Mouse (Mus musculus): ENCODE results near the gene Il22ra1. TPM values are rescaled to one million over a fixed set of nuclear protein-coding genes. Genes with fewer than 3 reads are reported as not detected.

Il22ra1 gene
- polyA plus RNA-seq, 1 experiment: 3.0 TPM

GRCm38 (mm10) chr4:135776850-135777249 lies 48.9 kb downstream of the Il22ra1 start:
- TF ChIP-seq CTCF (IDR thresholded peaks at IDR 0.05; ENCODE audit: insufficient read depth, low read length): no peak
- no peak for TF ChIP-seq POLR2A (IDR thresholded peaks at IDR 0.05; ENCODE audit: borderline replicate concordance, extremely low read depth, low read depth, low read length)
- 88% methylated on average over 4 of the region's 4 CpGs for WGBS
- no peak for DNase-seq
- Histone ChIP-seq H3K4me1 (ENCODE audit: control insufficient read depth, insufficient read depth, low read length) (no peaks in the 10 kb centered on the region), H3K4me3 (replicated peaks; ENCODE audit: extremely low read depth, low read depth, low read length) (no peak overlapping the region)

GRCm38 (mm10) chr4:135779661-135780060 lies 51.7 kb downstream of the Il22ra1 start:
- Histone ChIP-seq H3K4me3 (replicated peaks; ENCODE audit: extremely low read depth, low read depth, low read length) (no peak overlapping the region), H3K4me1 (ENCODE audit: control insufficient read depth, insufficient read depth, low read length) (no peaks in the 10 kb centered on the region)
- 70% methylated on average over 9 of the region's 9 CpGs for WGBS
- no peak for DNase-seq
- TF ChIP-seq POLR2A (IDR thresholded peaks at IDR 0.05; ENCODE audit: borderline replicate concordance, extremely low read depth, low read depth, low read length) (no peak), CTCF (IDR thresholded peaks at IDR 0.05; ENCODE audit: insufficient read depth, low read length) (no peak)

GRCm38 (mm10) chr4:135780255-135780654 lies 52.3 kb downstream of the Il22ra1 start:
- no peak for DNase-seq
- Histone ChIP-seq H3K4me1 (ENCODE audit: control insufficient read depth, insufficient read depth, low read length) (no peaks in the 10 kb centered on the region), H3K4me3 (replicated peaks; ENCODE audit: extremely low read depth, low read depth, low read length) (no peak overlapping the region)
- TF ChIP-seq POLR2A (IDR thresholded peaks at IDR 0.05; ENCODE audit: borderline replicate concordance, extremely low read depth, low read depth, low read length) (no peak), CTCF (IDR thresholded peaks at IDR 0.05; ENCODE audit: insufficient read depth, low read length) (no peak)
- 47% methylated on average over 3 of the region's 3 CpGs for WGBS

- DNase-seq: no peak
- WGBS: 80% methylated on average over 5 of the region's 5 CpGs
- Histone ChIP-seq H3K4me3 (replicated peaks; ENCODE audit: extremely low read depth, low read depth, low read length) (no peak overlapping the region), H3K4me1 (ENCODE audit: control insufficient read depth, insufficient read depth, low read length) (no peaks in the 10 kb centered on the region)
- no peak for TF ChIP-seq CTCF (IDR thresholded peaks at IDR 0.05; ENCODE audit: insufficient read depth, low read length)
- TF ChIP-seq POLR2A (IDR thresholded peaks at IDR 0.05; ENCODE audit: borderline replicate concordance, extremely low read depth, low read depth, low read length): no peak
These were observed 53.3 kb downstream of the Il22ra1 start for GRCm38 (mm10) chr4:135781304-135781703.

GRCm38 (mm10) chr4:135786581-135786980 lies 58.6 kb downstream of the Il22ra1 start:
- H3K4me3 ChIP-seq (replicated peaks; ENCODE audit: extremely low read depth, low read depth, low read length): no peak overlapping the region
- H3K4me1 ChIP-seq (ENCODE audit: control insufficient read depth, insufficient read depth, low read length): no peaks in the 10 kb centered on the region
- 69% methylated on average over 5 of the region's 5 CpGs for WGBS
- TF ChIP-seq CTCF (IDR thresholded peaks at IDR 0.05; ENCODE audit: insufficient read depth, low read length) (no peak), POLR2A (IDR thresholded peaks at IDR 0.05; ENCODE audit: borderline replicate concordance, extremely low read depth, low read depth, low read length) (no peak)
- DNase-seq: no peak

- TF ChIP-seq POLR2A (IDR thresholded peaks at IDR 0.05; ENCODE audit: borderline replicate concordance, extremely low read depth, low read depth, low read length) (no peak), CTCF (IDR thresholded peaks at IDR 0.05; ENCODE audit: insufficient read depth, low read length) (no peak)
- no peak overlapping the region for H3K4me3 ChIP-seq (replicated peaks; ENCODE audit: extremely low read depth, low read depth, low read length)
- WGBS: 83% methylated on average over 6 of the region's 6 CpGs
- no peak for DNase-seq
- no peaks in the 10 kb centered on the region for H3K4me1 ChIP-seq (ENCODE audit: control insufficient read depth, insufficient read depth, low read length)
These were observed 59.3 kb downstream of the Il22ra1 start for GRCm38 (mm10) chr4:135787271-135787670.

- H3K4me1 ChIP-seq (ENCODE audit: control insufficient read depth, insufficient read depth, low read length): no peaks in the 10 kb centered on the region
- DNase-seq: no peak
- WGBS: 66% methylated on average over 2 of the region's 2 CpGs
- no peak for TF ChIP-seq CTCF (IDR thresholded peaks at IDR 0.05; ENCODE audit: insufficient read depth, low read length)
- TF ChIP-seq POLR2A (IDR thresholded peaks at IDR 0.05; ENCODE audit: borderline replicate concordance, extremely low read depth, low read depth, low read length): no peak
- no peak overlapping the region for H3K4me3 ChIP-seq (replicated peaks; ENCODE audit: extremely low read depth, low read depth, low read length)
These were observed 61.2 kb downstream of the Il22ra1 start for GRCm38 (mm10) chr4:135789135-135789534.

GRCm38 (mm10) chr4:135792821-135793220 lies 64.8 kb downstream of the Il22ra1 start:
- no peak for DNase-seq
- peaks cover 7% of the 10 kb centered on the region for H3K4me1 ChIP-seq (ENCODE audit: control insufficient read depth, insufficient read depth, low read length)
- 66% methylated on average over 5 of the region's 5 CpGs for WGBS
- TF ChIP-seq CTCF (IDR thresholded peaks at IDR 0.05; ENCODE audit: insufficient read depth, low read length) (no peak), POLR2A (IDR thresholded peaks at IDR 0.05; ENCODE audit: borderline replicate concordance, extremely low read depth, low read depth, low read length) (no peak)
- no peak overlapping the region for H3K4me3 ChIP-seq (replicated peaks; ENCODE audit: extremely low read depth, low read depth, low read length)

- Histone ChIP-seq H3K4me3 (replicated peaks; ENCODE audit: extremely low read depth, low read depth, low read length) (peak overlapping the region; percentile 55), H3K4me1 (ENCODE audit: control insufficient read depth, insufficient read depth, low read length) (peaks cover 7% of the 10 kb centered on the region)
- DNase-seq: peak; percentile 84
- TF ChIP-seq CTCF (IDR thresholded peaks at IDR 0.05; ENCODE audit: insufficient read depth, low read length) (no peak), POLR2A (IDR thresholded peaks at IDR 0.05; ENCODE audit: borderline replicate concordance, extremely low read depth, low read depth, low read length) (no peak)
- WGBS: 28% methylated on average over 11 of the region's 11 CpGs
These were observed 70.0 kb downstream of the Il22ra1 start for GRCm38 (mm10) chr4:135797931-135798330.

- peak; percentile 94 for TF ChIP-seq CTCF (IDR thresholded peaks at IDR 0.05; ENCODE audit: insufficient read depth, low read length)
- no peak for TF ChIP-seq POLR2A (IDR thresholded peaks at IDR 0.05; ENCODE audit: borderline replicate concordance, extremely low read depth, low read depth, low read length)
- Histone ChIP-seq H3K4me1 (ENCODE audit: control insufficient read depth, insufficient read depth, low read length) (peaks cover 5% of the 10 kb centered on the region), H3K4me3 (replicated peaks; ENCODE audit: extremely low read depth, low read depth, low read length) (no peak overlapping the region)
- 13% methylated on average over 8 of the region's 8 CpGs for WGBS
- peak; percentile 94 for DNase-seq
These were observed 73.6 kb downstream of the Il22ra1 start for GRCm38 (mm10) chr4:135801543-135801942.

Other genes with a start within 250 kb of the Il22ra1 start
- 1.3 and 1.4 TPM in 2 replicates for gene Stpg1, start 233.4 kb upstream of the Il22ra1 start, polyA plus RNA-seq (2012; rRNA removed)
- 58.2 and 84.6 TPM in 2 replicates for gene Nipal3, start 233.1 kb upstream of the Il22ra1 start, polyA plus RNA-seq (2012; rRNA removed)
- 0.11 and 6.3 TPM in 2 replicates for gene Grhl3, start 154.5 kb upstream of the Il22ra1 start, polyA plus RNA-seq (2012; rRNA removed)
- 6.7 and 8.8 TPM in 2 replicates for gene Ifnlr1, start 41.9 kb upstream of the Il22ra1 start, polyA plus RNA-seq (2012; rRNA removed)
- 0.44 and 3.1 TPM in 2 replicates for gene Myom3, start 31.5 kb downstream of the Il22ra1 start, polyA plus RNA-seq (2012; rRNA removed)
- 72.6 and 84.9 TPM in 2 replicates for gene Srsf10, start 127.6 kb downstream of the Il22ra1 start, polyA plus RNA-seq (2012; rRNA removed)
- 13.6 and 21.0 TPM in 2 replicates for gene Pnrc2, start 145.7 kb downstream of the Il22ra1 start, polyA plus RNA-seq (2012; rRNA removed)
- 7.3 and 9.1 TPM in 2 replicates for gene Cnr2, start 167.2 kb downstream of the Il22ra1 start, polyA plus RNA-seq (2012; rRNA removed)
- gene Fuca1, start 192.6 kb downstream of the Il22ra1 start, polyA plus RNA-seq (2012; rRNA removed): 51.5 and 64.0 TPM in 2 replicates
- gene Hmgcl, start 218.3 kb downstream of the Il22ra1 start, polyA plus RNA-seq (2012; rRNA removed): 43.8 and 49.6 TPM in 2 replicates
- gene Gale, start 235.6 kb downstream of the Il22ra1 start, polyA plus RNA-seq (2012; rRNA removed): 19.5 and 25.0 TPM in 2 replicates
- 123 TPM in 2 replicates for gene Lypla2, start 244.5 kb downstream of the Il22ra1 start, polyA plus RNA-seq (2012; rRNA removed)

Measured in lung, adult 2 months (tissue).